Mouse (Mus musculus): ENCODE data around the gene Atxn7l1. TPM values are rescaled to one million over a fixed set of nuclear protein-coding genes. Genes with fewer than 3 reads are reported as not detected.

Gene Atxn7l1
- total RNA-seq, 2 experiments from 2014 or later: 15.2 to 16.9 TPM

DNA sequence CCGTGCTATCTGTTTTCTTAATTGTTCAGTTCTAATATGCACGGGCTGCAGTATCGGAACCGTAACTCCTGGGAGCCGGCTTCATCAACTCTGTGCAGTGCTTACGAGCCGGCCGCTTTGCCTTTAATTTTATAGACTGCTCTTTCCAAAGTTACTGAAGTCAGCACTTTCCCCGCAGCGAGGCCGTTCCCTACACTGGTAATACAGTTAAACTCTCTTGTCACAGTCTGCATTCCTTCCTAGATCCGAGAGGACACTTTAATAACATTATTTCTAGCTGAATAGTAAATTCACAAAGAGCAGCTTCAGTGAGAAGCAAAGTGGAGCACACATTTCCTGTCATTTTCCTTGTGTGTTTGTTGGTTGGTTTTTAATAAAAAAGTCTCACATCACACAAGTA is 124.4 kb downstream of the Atxn7l1 start:
- DNase-seq (ENCODE audit: low spot score): no peak

DNA sequence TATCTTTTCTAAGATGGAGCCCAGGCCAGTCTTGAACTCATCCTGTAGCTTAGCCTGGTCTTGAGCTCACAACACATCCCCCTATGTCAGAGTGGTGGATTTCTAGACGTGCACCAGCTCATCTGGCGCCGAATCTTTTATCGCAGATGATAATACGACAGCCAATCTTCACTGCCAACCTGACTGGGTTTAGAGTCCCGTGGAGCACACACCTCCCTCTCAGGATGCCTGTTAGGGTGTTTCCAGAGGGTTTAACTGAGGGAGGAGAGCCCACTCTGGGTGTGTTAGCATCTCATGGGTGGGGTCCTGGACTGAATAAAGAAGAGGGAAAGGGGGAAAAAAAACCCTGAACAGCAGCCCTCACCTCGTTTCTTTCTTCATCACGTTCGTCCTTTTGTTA is 124.9 kb downstream of the Atxn7l1 start:
- no peak for DNase-seq (ENCODE audit: low spot score)

DNA sequence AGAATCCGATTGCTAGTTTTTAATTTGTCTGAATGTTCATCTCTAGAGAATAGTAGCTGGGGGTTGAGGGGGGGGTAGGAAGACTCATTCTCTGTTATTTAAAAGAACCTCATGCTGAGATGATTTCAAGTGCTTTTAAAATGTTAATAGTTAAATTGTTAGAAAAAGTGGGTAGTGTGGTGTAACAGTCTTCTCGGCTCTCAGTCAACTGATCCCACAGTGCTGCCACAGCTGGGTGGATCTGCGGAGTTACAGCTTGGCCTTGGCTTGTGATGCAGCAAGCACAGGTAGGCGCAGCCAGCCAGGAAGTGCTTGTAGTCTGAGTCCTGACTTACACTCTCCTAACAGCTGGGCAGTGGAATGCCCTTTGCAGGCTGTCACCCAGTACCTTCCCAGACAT is 125.7 kb downstream of the Atxn7l1 start:
- DNase-seq (ENCODE audit: low spot score): no peak

DNA sequence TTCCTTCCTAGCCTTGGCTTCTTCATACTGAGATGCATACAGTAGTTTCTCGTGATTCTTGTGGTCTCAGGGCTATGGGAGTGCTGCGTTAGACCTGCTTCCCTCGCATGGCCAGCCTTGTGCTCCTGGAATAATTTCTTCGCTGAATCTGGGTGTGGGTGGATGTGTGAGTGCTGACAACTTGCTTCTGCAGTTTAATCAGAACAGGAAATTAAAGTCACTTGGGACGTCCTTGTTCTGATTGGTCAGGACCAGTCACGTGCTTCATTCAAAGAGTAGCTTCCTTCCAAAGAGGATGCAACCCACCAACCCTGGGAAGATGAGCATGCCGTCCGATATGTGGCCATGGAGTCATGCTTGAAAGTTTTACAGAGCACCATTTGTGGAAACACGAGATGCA is 126.2 kb downstream of the Atxn7l1 start:
- no peak for DNase-seq (ENCODE audit: low spot score)

DNA sequence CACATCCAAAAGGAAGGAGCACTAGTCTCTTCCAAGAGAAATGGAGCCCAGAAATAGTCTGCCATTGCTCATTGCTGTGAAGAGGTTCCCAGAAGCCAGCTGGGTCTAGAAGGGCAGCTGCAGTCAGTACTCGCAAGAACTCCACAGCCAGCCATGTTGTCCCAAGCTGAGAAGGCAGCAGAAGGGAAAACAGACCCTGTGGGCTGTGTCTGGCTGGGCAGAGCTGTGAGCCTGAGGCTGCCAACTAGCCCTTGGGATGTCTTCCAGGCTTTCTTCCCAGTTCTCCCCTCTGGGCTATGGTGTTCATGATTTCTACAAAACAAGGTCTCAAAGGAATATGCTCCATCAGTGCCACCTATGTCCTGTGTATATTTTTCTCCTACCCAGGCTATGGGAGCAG is 128.5 kb downstream of the Atxn7l1 start:
- no peak for DNase-seq (ENCODE audit: low spot score)

DNA sequence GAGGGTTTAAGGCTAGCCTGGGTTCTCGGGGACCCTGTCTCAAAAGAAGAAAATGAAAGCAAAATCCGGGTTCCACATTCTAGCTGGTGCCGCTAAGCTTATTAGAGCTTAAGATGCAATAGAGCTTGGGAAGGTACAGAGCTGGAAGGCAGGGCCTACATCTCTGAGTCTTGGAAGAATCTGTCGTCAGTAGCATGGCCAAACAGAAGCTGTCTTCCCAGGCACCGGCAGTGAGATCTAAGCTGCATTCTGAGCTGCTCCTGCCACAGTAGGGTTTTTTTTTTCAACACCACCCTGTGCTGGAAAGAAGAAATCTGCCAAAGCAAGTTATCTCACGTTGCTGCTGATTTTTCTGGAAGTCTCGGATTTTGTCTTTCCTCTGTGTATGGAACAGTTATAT is 129.9 kb downstream of the Atxn7l1 start:
- DNase-seq (ENCODE audit: low spot score): no peak

DNA sequence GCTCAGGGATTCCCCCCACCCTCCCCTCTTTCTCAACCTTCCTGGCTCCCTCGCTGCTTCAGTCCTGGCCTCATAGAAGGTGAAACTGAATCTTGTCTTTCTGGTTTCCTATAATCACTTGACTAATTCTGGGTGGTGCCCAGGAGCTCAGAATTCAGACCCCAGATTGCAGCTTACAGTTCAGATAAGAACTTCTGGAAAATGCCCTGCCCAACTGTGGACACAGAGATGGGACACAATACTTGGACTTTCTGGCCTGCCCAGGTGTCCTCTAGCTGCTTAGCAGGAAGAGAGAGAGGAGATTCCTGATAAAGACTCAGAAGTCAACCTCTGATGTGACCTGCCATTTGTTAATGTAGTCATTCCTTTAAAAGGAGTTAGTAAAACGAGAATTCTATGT is 131.7 kb downstream of the Atxn7l1 start:
- DNase-seq (ENCODE audit: low spot score): no peak

DNA sequence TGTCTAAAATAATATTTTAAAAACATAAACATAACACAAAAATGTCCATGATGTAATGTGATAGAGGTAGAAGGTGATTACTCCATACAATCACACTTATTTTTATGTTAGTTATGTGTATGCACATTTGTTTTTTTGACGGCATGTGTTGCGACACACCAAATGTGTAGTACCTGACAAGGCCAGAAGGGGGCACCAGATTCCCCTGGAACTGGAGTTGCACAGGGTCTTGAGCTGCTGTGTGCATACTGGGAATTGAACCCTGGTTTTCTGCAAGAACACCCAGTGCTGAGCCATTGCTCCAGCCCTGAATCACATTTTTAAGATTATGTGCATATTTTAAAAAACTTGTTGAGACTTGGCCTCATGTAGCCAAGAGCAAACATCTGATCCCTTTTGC is 133.3 kb downstream of the Atxn7l1 start:
- DNase-seq (ENCODE audit: low spot score): peak; percentile 70

DNA sequence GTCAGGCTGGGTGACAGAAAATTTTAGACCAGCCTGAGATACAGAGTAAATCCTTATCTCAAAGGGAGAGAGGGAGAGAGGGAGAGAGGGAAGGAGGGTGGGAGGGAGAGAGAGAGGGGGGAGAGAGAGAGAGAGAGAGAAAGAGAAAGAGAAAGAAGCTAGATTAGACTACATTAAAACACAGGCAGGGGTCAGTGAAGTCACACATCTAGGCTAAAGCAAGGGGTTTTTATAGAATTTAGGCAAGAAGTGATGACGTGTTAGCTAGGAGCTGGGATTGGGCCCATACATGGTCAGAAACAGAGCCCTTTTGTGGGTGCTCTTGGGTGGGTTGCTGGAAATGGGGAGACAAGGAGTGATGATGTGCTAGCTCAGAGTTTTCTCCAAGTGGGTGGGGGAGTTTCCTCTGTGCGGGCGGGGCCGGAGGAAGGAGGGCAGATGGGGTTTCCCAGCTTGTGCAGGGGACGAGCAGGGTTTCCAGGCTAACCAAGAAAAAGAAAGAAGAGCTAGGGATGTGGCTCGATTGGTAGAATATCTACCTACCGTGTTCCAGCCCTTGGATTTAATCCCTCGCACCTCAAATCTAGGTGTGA is 136.9 kb downstream of the Atxn7l1 start:
- DNase-seq (ENCODE audit: low spot score): no peak

DNA sequence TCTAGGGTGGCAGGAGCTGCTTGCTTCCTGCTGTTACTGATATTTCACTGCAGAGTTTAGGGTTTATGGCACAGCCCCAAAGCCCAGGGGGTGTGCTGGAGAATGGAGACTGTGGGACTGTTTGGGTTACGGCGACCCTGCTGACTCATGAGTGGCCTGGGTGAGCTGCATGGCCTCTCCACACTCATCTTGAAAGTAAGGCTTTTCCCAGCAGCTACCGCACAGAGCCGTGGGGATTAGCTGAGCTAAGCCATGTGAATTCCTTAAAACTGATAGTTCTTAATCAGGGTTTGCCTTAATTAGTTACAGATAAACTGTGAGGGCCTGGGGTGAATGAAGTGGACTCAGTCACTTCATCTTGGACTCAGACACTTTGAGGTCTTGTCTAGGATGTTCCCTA is 137.9 kb downstream of the Atxn7l1 start:
- DNase-seq (ENCODE audit: low spot score): no peak

DNA sequence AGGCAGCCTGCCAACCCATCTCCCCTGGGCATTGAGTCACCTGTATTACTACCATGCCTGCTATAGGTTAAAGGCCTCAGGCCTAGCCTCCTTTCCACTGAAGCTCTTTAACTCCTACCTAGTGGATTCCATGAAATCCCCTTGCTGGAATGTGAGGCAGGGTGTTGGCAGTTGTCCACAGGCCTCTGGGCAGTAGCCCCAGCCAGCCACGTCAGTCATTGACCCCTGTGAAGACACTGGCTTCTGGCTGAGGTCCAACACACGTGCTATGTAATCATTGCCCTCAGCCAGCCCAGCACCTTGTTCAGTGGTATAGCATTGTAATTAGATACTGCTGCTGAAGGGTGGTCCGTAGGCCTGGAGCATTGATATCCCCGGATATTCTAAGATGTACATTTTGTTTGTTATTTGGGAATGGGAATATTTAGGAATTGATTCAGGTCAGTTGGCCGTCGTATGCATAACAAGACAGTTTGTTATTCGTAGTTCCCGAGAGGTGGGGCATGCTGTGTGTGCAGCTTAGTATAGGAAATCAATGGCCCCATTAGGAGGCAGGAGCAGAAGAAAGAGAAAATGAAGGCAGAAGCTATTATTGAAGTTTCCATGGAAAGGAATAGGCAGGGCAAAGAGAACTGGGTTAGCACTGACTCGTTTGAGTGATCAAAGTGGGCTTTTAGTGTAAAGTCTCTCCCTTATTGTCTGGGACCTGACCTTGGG is 138.6 kb downstream of the Atxn7l1 start:
- no peak for DNase-seq (ENCODE audit: low spot score)

DNA sequence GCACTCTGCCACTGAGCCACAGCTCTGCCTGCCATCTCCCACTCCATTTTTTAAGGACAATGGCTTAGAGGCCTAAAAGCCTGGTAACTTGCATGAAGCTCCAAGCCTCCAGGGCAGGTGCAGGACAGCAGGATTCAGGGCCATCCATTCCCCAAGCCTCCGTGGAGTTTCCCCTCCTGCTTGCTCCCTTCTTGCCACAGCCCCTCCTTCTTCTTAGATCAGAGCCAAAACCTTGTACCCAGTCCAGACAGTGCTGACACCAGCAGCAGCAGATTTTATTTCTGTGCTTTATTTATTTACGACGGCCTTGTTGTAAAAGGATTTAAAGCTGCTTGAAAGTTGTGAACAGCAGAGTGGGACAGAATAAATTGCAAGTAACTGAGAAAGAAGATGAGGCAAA is 140.2 kb downstream of the Atxn7l1 start:
- peak; percentile 42 for DNase-seq (ENCODE audit: low spot score)

DNA sequence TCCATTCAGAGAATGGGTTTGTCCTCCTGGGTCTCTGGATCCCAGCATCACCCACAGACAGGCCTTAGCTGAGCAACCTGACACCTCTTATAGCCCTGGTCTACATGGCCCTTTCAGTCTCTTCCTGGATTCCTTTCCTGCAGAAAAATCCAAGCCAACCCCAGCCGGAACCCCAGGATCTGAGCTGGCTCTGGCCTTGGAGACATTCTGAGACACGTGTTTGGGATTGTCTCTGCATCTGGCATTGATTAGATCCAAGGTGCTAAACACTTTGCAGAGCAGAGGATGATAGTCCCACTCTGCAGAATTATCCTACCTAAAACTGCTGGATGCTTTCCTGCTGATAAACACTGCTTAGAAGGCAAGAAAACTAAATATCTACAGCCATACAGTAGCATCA is 141.3 kb downstream of the Atxn7l1 start:
- DNase-seq (ENCODE audit: low spot score): no peak

DNA sequence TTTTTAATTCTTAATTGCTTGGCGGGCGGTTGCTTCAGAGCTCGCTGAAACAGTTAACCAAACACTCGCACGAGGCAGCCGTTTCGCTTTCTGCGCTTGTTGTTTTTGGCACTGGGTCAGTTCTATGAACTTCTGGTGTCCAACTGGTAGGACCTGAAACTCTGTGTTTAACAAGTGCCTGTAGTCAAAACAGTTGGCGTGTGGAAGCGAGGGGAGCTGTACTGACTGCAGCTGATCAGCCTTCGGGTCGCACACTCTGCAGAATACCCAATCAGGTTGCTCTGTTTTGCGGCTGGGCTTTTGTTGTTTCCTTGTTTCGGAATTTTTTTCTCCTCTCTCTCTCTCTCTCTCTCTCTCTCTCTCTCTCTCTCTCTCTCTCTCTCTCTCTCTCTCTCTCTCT is 154.6 kb downstream of the Atxn7l1 start:
- DNase-seq (ENCODE audit: low spot score): peak; percentile 64

DNA sequence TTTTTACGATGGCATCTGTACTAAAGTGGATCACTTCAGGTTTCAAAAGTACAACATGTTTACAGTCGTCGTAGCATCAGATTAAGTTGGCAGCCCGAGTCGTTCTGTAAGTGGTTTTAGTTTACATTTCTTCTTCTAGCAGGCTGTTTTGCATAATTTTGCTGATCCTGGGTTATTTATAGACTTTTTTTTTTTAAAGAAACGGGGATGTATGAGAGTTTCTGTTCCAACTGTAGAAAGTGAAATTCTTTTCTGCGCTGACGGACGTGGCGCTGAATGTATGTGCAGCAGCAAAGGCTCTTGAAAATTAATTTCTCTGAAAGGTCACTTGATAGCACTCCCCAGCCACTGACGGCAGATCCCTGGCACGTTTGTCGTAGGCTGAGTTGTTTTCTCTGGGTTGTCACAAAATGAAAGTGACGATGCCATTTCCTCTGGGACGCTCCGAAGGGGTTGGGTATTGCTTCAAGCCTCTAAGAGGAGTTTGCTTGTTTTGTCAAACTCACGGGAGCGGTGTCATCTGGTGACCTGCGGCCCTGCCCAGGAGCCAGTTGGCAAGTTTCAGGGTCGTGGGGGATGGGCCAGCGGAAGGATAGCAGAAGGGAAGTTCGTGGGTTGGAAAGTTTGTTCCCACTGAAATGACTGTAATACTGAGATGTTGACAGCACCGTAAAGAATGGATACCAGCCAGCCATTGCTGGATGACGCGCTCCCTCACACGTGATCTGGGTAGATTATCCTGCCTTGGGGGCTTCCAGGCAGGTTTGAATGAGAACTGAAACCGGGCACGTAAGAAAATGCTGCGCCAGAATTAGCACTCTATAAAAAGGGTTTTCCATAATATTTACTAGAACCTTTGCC is 155.3 kb downstream of the Atxn7l1 start:
- DNase-seq (ENCODE audit: low spot score): peak; percentile 70

DNA sequence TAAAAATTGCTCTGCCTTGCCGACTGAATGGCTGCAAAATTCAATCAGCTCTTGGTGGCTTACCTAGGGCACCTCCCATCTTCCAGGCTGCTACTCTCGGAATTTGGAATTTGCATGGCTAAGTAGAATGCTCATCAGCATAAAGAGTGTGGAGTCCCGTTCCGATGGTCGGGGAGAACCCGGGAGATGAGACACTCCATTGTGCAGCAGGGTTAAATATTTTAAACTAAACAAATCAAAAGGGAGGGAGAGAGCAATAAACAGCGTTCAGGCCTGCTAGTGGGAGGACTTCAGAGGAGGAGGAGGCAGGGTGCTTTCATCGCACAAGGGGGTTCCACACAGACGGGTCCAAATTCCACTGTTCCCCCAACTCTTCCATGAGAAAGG is 155.9 kb downstream of the Atxn7l1 start:
- no peak for DNase-seq (ENCODE audit: low spot score)

DNA sequence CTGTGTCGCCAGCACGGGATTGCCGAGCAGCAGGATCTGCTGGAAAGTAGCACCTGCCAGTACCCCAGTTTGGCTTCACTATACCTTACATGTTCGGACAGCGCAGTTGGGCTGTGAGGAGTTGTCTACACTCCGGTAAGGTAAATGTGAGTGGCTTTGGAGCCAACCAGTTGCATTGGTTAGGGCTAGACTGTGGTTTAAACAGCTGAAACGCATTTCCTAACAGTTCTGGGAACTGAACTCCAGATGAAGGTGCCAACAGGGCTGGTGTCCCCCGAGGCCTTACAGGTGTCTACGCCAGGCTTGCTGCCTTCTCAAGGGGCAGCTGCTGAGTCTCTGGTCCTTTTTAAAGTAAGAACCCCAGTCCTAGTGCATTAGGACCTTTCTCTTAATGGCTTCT is 157.6 kb downstream of the Atxn7l1 start:
- DNase-seq (ENCODE audit: low spot score): no peak

DNA sequence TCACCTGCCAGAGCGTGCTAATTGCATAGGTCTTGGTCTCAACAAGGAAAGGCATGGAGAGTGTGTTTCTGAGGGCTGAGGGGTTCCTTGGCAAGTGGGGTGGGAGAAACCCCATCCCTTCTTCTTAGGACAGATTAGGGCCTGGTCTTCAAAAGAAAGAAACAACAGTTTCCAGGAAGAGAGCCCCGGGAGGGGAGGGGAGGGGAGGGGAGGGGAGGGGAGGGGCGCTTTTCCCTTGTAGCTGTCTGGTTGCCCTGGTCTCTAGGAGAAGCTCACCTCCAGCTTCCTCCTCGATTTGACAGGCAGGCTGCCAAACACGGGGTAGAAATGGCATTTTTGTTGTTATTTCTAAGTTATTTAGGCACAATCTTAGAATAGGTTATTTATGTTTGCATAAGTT is 159.0 kb downstream of the Atxn7l1 start:
- no peak for DNase-seq (ENCODE audit: low spot score)

DNA sequence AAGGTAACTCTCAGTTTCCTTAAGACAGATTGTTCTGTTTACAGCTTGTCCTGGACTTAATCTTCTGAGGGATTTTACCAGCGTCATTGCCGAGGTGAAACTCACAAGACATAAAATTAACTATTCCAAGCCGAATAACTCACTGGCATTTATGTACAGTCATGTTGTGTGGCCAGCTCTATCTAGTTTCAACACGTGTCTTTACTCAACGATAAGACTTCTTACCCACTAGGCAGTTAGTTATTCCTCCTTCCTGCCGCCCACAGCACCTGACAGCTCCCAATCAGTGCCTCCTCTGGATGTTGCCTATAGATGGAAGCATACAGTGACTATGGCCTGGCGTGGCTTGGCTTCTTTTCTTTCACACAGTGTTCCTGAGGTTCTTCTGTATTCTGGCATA is 161.2 kb downstream of the Atxn7l1 start:
- no peak for DNase-seq (ENCODE audit: low spot score)

DNA sequence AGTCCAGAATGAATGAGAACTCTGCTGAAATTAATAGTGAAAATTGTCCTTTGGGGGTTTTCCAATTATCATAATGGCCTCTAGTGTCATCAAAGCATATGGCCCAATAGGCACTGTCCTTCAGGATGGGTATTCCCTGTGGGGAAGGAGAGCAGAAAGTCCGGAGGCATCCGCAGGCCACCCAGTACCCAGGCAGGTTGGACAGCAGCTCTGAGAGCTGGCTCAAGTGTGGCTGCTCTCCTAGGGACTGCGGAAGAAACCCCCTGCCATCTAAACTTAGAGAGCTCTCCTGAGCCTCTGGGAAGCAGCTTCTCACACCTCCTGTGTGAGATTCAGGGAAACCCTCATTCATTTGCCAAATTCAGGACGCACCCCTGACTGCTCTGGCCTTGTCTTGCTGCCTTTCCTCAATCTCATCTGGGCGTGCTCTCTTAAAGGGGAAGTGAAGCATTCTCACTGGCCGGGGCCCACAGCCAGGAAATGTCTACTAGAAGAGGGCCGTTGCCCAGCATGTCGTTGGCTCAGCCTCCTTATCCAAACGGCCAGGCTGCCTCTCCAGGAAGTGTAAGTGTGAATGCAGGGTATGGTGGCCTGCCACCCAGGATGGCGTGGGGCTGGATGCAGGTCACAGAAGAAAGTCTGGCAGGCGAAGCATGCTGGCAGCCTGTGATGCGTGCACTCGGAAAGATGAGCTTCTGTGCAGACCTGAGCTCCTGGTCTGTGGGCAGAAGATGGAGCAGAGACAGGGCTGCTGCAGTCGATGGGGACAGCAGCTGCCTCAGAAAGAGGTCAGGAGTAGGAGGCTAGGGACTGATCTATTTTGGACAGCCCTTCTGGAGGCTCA is 166.6 kb downstream of the Atxn7l1 start:
- peak; percentile 83 for DNase-seq (ENCODE audit: low spot score)

DNA sequence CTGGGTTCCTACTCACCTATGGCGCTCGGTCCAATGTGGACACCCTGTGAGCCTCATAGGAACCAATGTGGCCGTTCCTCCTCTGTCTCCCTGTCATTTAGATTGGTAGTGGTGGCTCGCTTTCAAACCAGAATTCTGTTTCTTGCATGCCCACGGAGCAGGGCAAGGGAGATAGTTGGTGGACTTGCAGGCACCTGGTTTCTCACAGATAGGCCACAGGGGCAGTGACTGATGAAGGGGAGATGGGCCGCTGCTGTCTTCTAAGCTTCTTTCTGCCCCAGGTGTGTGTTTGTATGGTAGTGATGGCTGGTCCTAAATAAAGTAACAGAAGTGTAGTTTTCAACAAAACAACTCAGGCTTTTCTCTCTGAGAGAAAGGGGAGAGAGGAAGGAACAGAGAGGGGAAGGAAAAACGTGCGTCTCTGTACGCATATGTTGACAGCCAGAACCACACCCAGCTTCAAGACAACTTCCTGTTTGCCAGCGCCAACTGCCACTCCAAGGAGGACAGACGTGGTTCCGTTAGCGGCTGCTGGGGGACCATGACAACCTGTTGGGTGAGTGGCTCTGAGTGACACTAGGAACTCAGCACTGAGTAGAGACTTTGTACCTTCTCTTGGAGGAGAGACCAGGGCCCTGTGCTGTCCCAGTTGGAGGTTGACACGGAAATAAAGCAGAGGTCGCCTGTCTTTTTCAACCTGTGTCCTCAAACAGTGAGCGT is 167.6 kb downstream of the Atxn7l1 start:
- no peak for DNase-seq (ENCODE audit: low spot score)

Measured in gastrocnemius, adult 18-20 months (tissue).